In genomic region chr10:84823621-84824020, GRCm38 (mm10) we compare ENCODE assay signal across 11 mouse cellular contexts.
DNase-seq lines count a peak whose midpoint lies in the region; ATAC-seq and TF ChIP-seq lines count a peak whose summit lies in the region.
"Had no signal": no experiment of that assay in that cellular context is flagged by ENCODE, and none has a peak within 500 bp of the region (broad histone marks: within the 10 kb centered on the region; RNA-seq: fewer than 3 reads in every experiment).

No protein-coding gene starts in this region.

- H3K27ac ChIP-seq in liver, postnatal 0 days (ENCODE audit: low read depth) = no peak overlapping the region
- no peak overlapping the region for H3K27ac ChIP-seq in liver, embryonic 11.5 days (ENCODE audit: low read depth, low read length)
- H3K27ac ChIP-seq in forebrain, embryonic 16.5 days (ENCODE audit: low read length) = no peak overlapping the region
- H3K27ac ChIP-seq in hindbrain, embryonic 10.5 days = peak overlapping the region; percentile 73
- H3K27ac ChIP-seq in limb, embryonic 10.5 days = 0 out of 2 replicates have a peak overlapping the region, but pooled peaks have one; percentile 44
- H3K27ac ChIP-seq: liver, embryonic 14.5 days; stomach, postnatal 0 days had no signal

- peak; percentile 28 for DNase-seq in liver, postnatal 0 days
- no peak for DNase-seq in liver, embryonic 11.5 days (ENCODE audit: low spot score)
- no peak for DNase-seq in hindbrain, embryonic 10.5 days (ENCODE audit: low spot score)
- DNase-seq in limb, embryonic 10.5 days (ENCODE audit: low spot score) = no peak
- no peak for DNase-seq in frontal cortex, adult 2 months (ENCODE audit: extremely low spot score in 1 of 2, low spot score in 1 of 2)
- no peak for DNase-seq in cerebellum, adult 11-12 months

- no peaks in the 10 kb centered on the region for H3K36me3 ChIP-seq in liver, postnatal 0 days (replicated peaks; ENCODE audit: insufficient read depth, low read length)
- no peaks in the 10 kb centered on the region for H3K36me3 ChIP-seq in liver, embryonic 11.5 days (ENCODE audit: control insufficient read depth, insufficient read depth, low read length)
- H3K36me3 ChIP-seq in forebrain, embryonic 16.5 days (ENCODE audit: control insufficient read depth, insufficient read depth) = no peaks in the 10 kb centered on the region
- H3K36me3 ChIP-seq in hindbrain, embryonic 10.5 days = peaks cover 65% of the 10 kb centered on the region
- no peaks in the 10 kb centered on the region for H3K36me3 ChIP-seq in limb, embryonic 10.5 days

- H3K27me3 ChIP-seq in liver, postnatal 0 days (ENCODE audit: insufficient read depth, low read length) = no peaks in the 10 kb centered on the region
- no peaks in the 10 kb centered on the region for H3K27me3 ChIP-seq in liver, embryonic 11.5 days (replicated peaks; ENCODE audit: control insufficient read depth, insufficient read depth, low read length)
- H3K27me3 ChIP-seq in forebrain, embryonic 16.5 days (replicated peaks; ENCODE audit: control insufficient read depth, insufficient read depth, low read length) = no peaks in the 10 kb centered on the region
- H3K27me3 ChIP-seq in hindbrain, embryonic 10.5 days (ENCODE audit: insufficient read depth, poor library complexity, severe bottlenecking) = no peaks in the 10 kb centered on the region
- no peaks in the 10 kb centered on the region for H3K27me3 ChIP-seq in limb, embryonic 10.5 days (ENCODE audit: low read depth, poor library complexity, severe bottlenecking)

- TF ChIP-seq CTCF in liver, postnatal 0 days (IDR thresholded peaks at IDR 0.05; ENCODE audit: low read depth) = no peak

- TF ChIP-seq EP300 in liver, postnatal 0 days (IDR thresholded peaks at IDR 0.05; ENCODE audit: low read depth) = no peak

- no peak overlapping the region for H3K4me3 ChIP-seq in liver, postnatal 0 days (ENCODE audit: low read depth, low read length)
- H3K4me3 ChIP-seq in liver, embryonic 11.5 days (ENCODE audit: low read depth, low read length) = no peak overlapping the region
- no peak overlapping the region for H3K4me3 ChIP-seq in forebrain, embryonic 16.5 days (replicated peaks; ENCODE audit: low read length)
- H3K4me3 ChIP-seq in hindbrain, embryonic 10.5 days = no peak overlapping the region
- no peak overlapping the region for H3K4me3 ChIP-seq in limb, embryonic 10.5 days

- no peak overlapping the region for H3K4me2 ChIP-seq in liver, postnatal 0 days (ENCODE audit: low read depth, low read length)
- H3K4me2 ChIP-seq in liver, embryonic 11.5 days = no peak overlapping the region
- H3K4me2 ChIP-seq in forebrain, embryonic 16.5 days (ENCODE audit: low read length) = peak overlapping the region; percentile 9; the same call in 1 of the 2 replicates

- H3K4me1 ChIP-seq in liver, postnatal 0 days (ENCODE audit: insufficient read depth) = no peaks in the 10 kb centered on the region
- H3K4me1 ChIP-seq in liver, embryonic 11.5 days (replicated peaks; ENCODE audit: control insufficient read depth, insufficient read depth, low read length) = 0 out of 2 replicates have a peak, but pooled peaks cover 2% of the 10 kb centered on the region
- peaks cover 18% of the 10 kb centered on the region for H3K4me1 ChIP-seq in forebrain, embryonic 16.5 days (replicated peaks; ENCODE audit: control insufficient read depth, insufficient read depth, low read length)
- peaks cover 56% of the 10 kb centered on the region for H3K4me1 ChIP-seq in hindbrain, embryonic 10.5 days (replicated peaks)
- peaks cover 28% of the 10 kb centered on the region for H3K4me1 ChIP-seq in limb, embryonic 10.5 days

- H3K9ac ChIP-seq in liver, postnatal 0 days (replicated peaks) = no peak overlapping the region
- no peak overlapping the region for H3K9ac ChIP-seq in liver, embryonic 11.5 days (ENCODE audit: low read depth, low read length)
- no peak overlapping the region for H3K9ac ChIP-seq in forebrain, embryonic 16.5 days (replicated peaks; ENCODE audit: low read depth, low read length)
- H3K9ac ChIP-seq: liver, embryonic 14.5 days had no signal

- WGBS in liver, postnatal 0 days (ENCODE audit: insufficient replicate concordance) = 20% methylated on average over 4 of the region's 4 CpGs
- 31% methylated on average over 4 of the region's 4 CpGs for WGBS in liver, embryonic 11.5 days
- 18% methylated on average over 4 of the region's 4 CpGs for WGBS in forebrain, embryonic 16.5 days
- WGBS in hindbrain, embryonic 10.5 days = 41% methylated on average over 4 of the region's 4 CpGs
- 67% methylated on average over 4 of the region's 4 CpGs for WGBS in limb, embryonic 10.5 days

- no peak for ATAC-seq in liver, postnatal 0 days
- ATAC-seq in liver, embryonic 11.5 days (replicated peaks; ENCODE audit: low FRiP score) = no peak
- ATAC-seq in forebrain, embryonic 16.5 days = no peak
- ATAC-seq in inflammation-experienced regulatory T-cells, adult 6 months = no peak
- ATAC-seq: intestine, postnatal 0 days had no signal

- no peaks in the 10 kb centered on the region for H3K9me3 ChIP-seq in liver, postnatal 0 days (ENCODE audit: low read length)
- no peaks in the 10 kb centered on the region for H3K9me3 ChIP-seq in liver, embryonic 11.5 days (ENCODE audit: control insufficient read depth, low read length)
- H3K9me3 ChIP-seq in forebrain, embryonic 16.5 days (ENCODE audit: control insufficient read depth, low read length) = no peaks in the 10 kb centered on the region
- H3K9me3 ChIP-seq in hindbrain, embryonic 10.5 days = 0 out of 2 replicates have a peak, but pooled peaks cover 2% of the 10 kb centered on the region
- no peaks in the 10 kb centered on the region for H3K9me3 ChIP-seq in limb, embryonic 10.5 days (replicated peaks)

Comparison
In these comparisons a context has a peak if more than half of its experiments do, and no peak if none do; other contexts are left out.
1. H3K27ac ChIP-seq: peak in hindbrain, embryonic 10.5 days (single experiment) and limb, embryonic 10.5 days (single experiment); none in liver, postnatal 0 days (single experiment), liver, embryonic 11.5 days (single experiment) and forebrain, embryonic 16.5 days (single experiment).